Mouse (Mus musculus): ENCODE data around the gene Anp32b.

Gene Anp32b

GRCm38 (mm10) chr4:46450519-46451131 lies at the start of gene Anp32b:
TSS of gene Anp32b (plus strand) at chr4:46450902.
- peak; percentile 94 for DNase-seq

GRCm38 (mm10) chr4:46404042-46404795 lies 46.5 kb upstream of the Anp32b start:
- DNase-seq, result no peak

GRCm38 (mm10) chr4:46406966-46407703 lies 43.6 kb upstream of the Anp32b start:
- no peak for DNase-seq

- DNase-seq, result no peak
Measured at GRCm38 (mm10) chr4:46410677-46411076, 40.0 kb upstream of the Anp32b start.

GRCm38 (mm10) chr4:46411489-46411888 lies 39.2 kb upstream of the Anp32b start:
- peak; percentile 39 for DNase-seq

- no peak for DNase-seq
Measured at GRCm38 (mm10) chr4:46412113-46412512, 38.6 kb upstream of the Anp32b start.

- no peak for DNase-seq
Measured at GRCm38 (mm10) chr4:46413406-46413805, 37.3 kb upstream of the Anp32b start, which contains the start of gene Hemgn. TSS of gene Hemgn (minus strand) at chr4:46413506.

- DNase-seq, result peak; percentile 35
Measured at GRCm38 (mm10) chr4:46417491-46417890, 33.2 kb upstream of the Anp32b start.

GRCm38 (mm10) chr4:46418851-46419250 lies 31.9 kb upstream of the Anp32b start:
- DNase-seq, result no peak

GRCm38 (mm10) chr4:46422625-46423024 lies 28.1 kb upstream of the Anp32b start:
- no peak for DNase-seq

- DNase-seq, result no peak
Measured at GRCm38 (mm10) chr4:46428903-46429499, 21.7 kb upstream of the Anp32b start.

- DNase-seq, result no peak
Measured at GRCm38 (mm10) chr4:46432339-46433036, 18.2 kb upstream of the Anp32b start.

GRCm38 (mm10) chr4:46442501-46442900 lies 8.2 kb upstream of the Anp32b start:
- DNase-seq, result no peak

GRCm38 (mm10) chr4:46445237-46445945 lies 5.3 kb upstream of the Anp32b start:
- DNase-seq, result no peak

- DNase-seq, result no peak
Measured at GRCm38 (mm10) chr4:46447461-46447860, 3.2 kb upstream of the Anp32b start.

GRCm38 (mm10) chr4:46448886-46449285 lies 1.8 kb upstream of the Anp32b start:
- no peak for DNase-seq

- DNase-seq, result no peak
Measured at GRCm38 (mm10) chr4:46450020-46450518, 633 bp upstream of the Anp32b start.

GRCm38 (mm10) chr4:46451240-46451757 lies 597 bp downstream of the Anp32b start:
- DNase-seq, result peak; percentile 73

- peak; percentile 73 for DNase-seq
Measured at GRCm38 (mm10) chr4:46451758-46452480, 1.2 kb downstream of the Anp32b start.

GRCm38 (mm10) chr4:46452481-46452850 lies 1.8 kb downstream of the Anp32b start:
- DNase-seq, result peak; percentile 74
